In genomic region chr16:34331630-34332029, GRCm38 (mm10) we compare ENCODE assay signal across 11 mouse cellular contexts.
DNase-seq lines count a peak whose midpoint lies in the region; ATAC-seq and TF ChIP-seq lines count a peak whose summit lies in the region.
"Had no signal": no experiment of that assay in that cellular context is flagged by ENCODE, and none has a peak within 500 bp of the region (broad histone marks: within the 10 kb centered on the region; RNA-seq: fewer than 3 reads in every experiment).

No protein-coding gene starts in this region.

- no peaks in the 10 kb centered on the region for H3K36me3 ChIP-seq in neural tube, embryonic 11.5 days (ENCODE audit: control insufficient read depth, insufficient read depth, low read length)
- H3K36me3 ChIP-seq in limb, embryonic 14.5 days (ENCODE audit: control insufficient read depth, insufficient read depth, low read length): peaks cover 7% of the 10 kb centered on the region; the same call in 1 of the 2 replicates
- no peaks in the 10 kb centered on the region for H3K36me3 ChIP-seq in kidney, adult 2 months (ENCODE audit: control insufficient read depth, insufficient read depth, low read length)
- H3K36me3 ChIP-seq: G1E; kidney, embryonic 15.5 days had no signal

- no peaks in the 10 kb centered on the region for H3K27me3 ChIP-seq in neural tube, embryonic 11.5 days (ENCODE audit: control insufficient read depth, insufficient read depth, low read length)
- no peaks in the 10 kb centered on the region for H3K27me3 ChIP-seq in limb, embryonic 14.5 days (ENCODE audit: control insufficient read depth, insufficient read depth, low read length)
- no peaks in the 10 kb centered on the region for H3K27me3 ChIP-seq in kidney, adult 2 months (replicated peaks; ENCODE audit: control insufficient read depth, insufficient read depth, low read length)
- H3K27me3 ChIP-seq: forebrain, embryonic 13.5 days; kidney, embryonic 15.5 days had no signal

- TF ChIP-seq CTCF in kidney, adult 2 months (conservative IDR thresholded peaks at IDR 0.05; ENCODE audit: insufficient read depth, insufficient read length, low read depth, low read length): no peak

- no peaks in the 10 kb centered on the region for H3K9me3 ChIP-seq in neural tube, embryonic 11.5 days (ENCODE audit: control insufficient read depth, low read length)
- no peaks in the 10 kb centered on the region for H3K9me3 ChIP-seq in limb, embryonic 14.5 days (ENCODE audit: control insufficient read depth, low read length)
- H3K9me3 ChIP-seq: forebrain, embryonic 13.5 days; G1E; kidney, embryonic 15.5 days had no signal

- TF ChIP-seq POLR2A in limb, embryonic 14.5 days (IDR thresholded peaks at IDR 0.05; ENCODE audit: borderline replicate concordance, extremely low read depth, insufficient read depth, insufficient read length): no peak
- no peak for TF ChIP-seq POLR2A in kidney, adult 2 months (IDR thresholded peaks at IDR 0.05; ENCODE audit: low read depth, low read length)

- H3K9ac ChIP-seq in neural tube, embryonic 11.5 days (ENCODE audit: low read length): no peak overlapping the region
- no peak overlapping the region for H3K9ac ChIP-seq in limb, embryonic 14.5 days (ENCODE audit: low read depth, low read length, severe bottlenecking)
- H3K9ac ChIP-seq: forebrain, embryonic 13.5 days; kidney, embryonic 15.5 days had no signal

- no peak overlapping the region for H3K4me3 ChIP-seq in neural tube, embryonic 11.5 days (ENCODE audit: low read depth, low read length)
- H3K4me3 ChIP-seq in limb, embryonic 14.5 days (replicated peaks; ENCODE audit: low read length): no peak overlapping the region
- no peak overlapping the region for H3K4me3 ChIP-seq in kidney, adult 2 months (ENCODE audit: insufficient read depth, low read depth, low read length)
- H3K4me3 ChIP-seq: forebrain, embryonic 13.5 days; kidney, embryonic 15.5 days had no signal

- 54% methylated on average over 5 of the region's 5 CpGs for WGBS in neural tube, embryonic 11.5 days
- WGBS in limb, embryonic 14.5 days: 69% methylated on average over 5 of the region's 5 CpGs
- 36% methylated on average over 5 of the region's 5 CpGs for WGBS in kidney, adult 2 months

- H3K4me1 ChIP-seq in neural tube, embryonic 11.5 days (ENCODE audit: control insufficient read depth, insufficient read depth, low read length): 0 out of 2 replicates have a peak, but pooled peaks cover 3% of the 10 kb centered on the region
- peaks cover 16% of the 10 kb centered on the region for H3K4me1 ChIP-seq in limb, embryonic 14.5 days (ENCODE audit: control insufficient read depth, insufficient read depth, low read length)
- H3K4me1 ChIP-seq in kidney, adult 2 months (ENCODE audit: control insufficient read depth, insufficient read depth, low read length): no peaks in the 10 kb centered on the region; the same call in 1 of the 2 replicates

- peak; percentile 30 for DNase-seq in neural tube, embryonic 11.5 days (ENCODE audit: low spot score)
- DNase-seq in neural tube, embryonic 10.5 days (ENCODE audit: extremely low spot score, low spot score): no peak
- DNase-seq in heart, adult 8-10 months (ENCODE audit: low spot score): peak; percentile 71
- DNase-seq in limb, embryonic 14.5 days (ENCODE audit: low spot score): peak; percentile 51
- DNase-seq in testis, postnatal 10 days (ENCODE audit: low spot score): no peak
- DNase-seq in kidney, adult 2 months: no peak
- DNase-seq in yolk sac, embryonic 10.5 days (ENCODE audit: low spot score): no peak
- DNase-seq: cerebellum, postnatal 36 days had no signal

- no peak overlapping the region for H3K4me2 ChIP-seq in neural tube, embryonic 11.5 days (ENCODE audit: low read depth)
- no peak overlapping the region for H3K4me2 ChIP-seq in limb, embryonic 14.5 days (replicated peaks; ENCODE audit: low read depth, low read length, severe bottlenecking)
- H3K4me2 ChIP-seq: forebrain, embryonic 13.5 days; kidney, embryonic 15.5 days had no signal

- no peak overlapping the region for H3K27ac ChIP-seq in neural tube, embryonic 11.5 days (ENCODE audit: low read depth, low read length)
- H3K27ac ChIP-seq in limb, embryonic 14.5 days (replicated peaks; ENCODE audit: low read depth, low read length): no peak overlapping the region
- no peak overlapping the region for H3K27ac ChIP-seq in kidney, adult 2 months (ENCODE audit: insufficient read depth, low read depth, low read length)
- H3K27ac ChIP-seq: forebrain, embryonic 13.5 days; kidney, embryonic 15.5 days had no signal

- ATAC-seq in neural tube, embryonic 11.5 days (ENCODE audit: insufficient read depth, low FRiP score, low TSS enrichment): no peak
- peak; percentile 64 for ATAC-seq in limb, embryonic 14.5 days (ENCODE audit: low FRiP score, low read depth)
- ATAC-seq: forebrain, embryonic 13.5 days had no signal

Comparison
In these comparisons a context has a peak if more than half of its experiments do, and no peak if none do; other contexts are left out.
1. DNase-seq: peak in neural tube, embryonic 11.5 days (single experiment), heart, adult 8-10 months (single experiment) and limb, embryonic 14.5 days (single experiment); none in neural tube, embryonic 10.5 days (single experiment), testis, postnatal 10 days (single experiment), kidney, adult 2 months (single experiment) and yolk sac, embryonic 10.5 days (single experiment).